Mouse (Mus musculus) R1 (cell line): Measurements from ENCODE around the gene Prkci.

Experiments used
- DNase-seq: peaks from one replicate; pipeline ENCODE4 v3.0.0-alpha.2; 2018; ENCODE audit warnings: low read depth, low spot score

Gene Prkci

GRCm38 (mm10) chr3:30995283-30995898, at the start of gene Prkci:
Gene Prkci, plus strand, starts transcription at chr3:30995747.
- peak; percentile 98 for DNase-seq

- DNase-seq: no peak
Observed at GRCm38 (mm10) chr3:30951652-30952051, 43.9 kb upstream of the Prkci start.

DNA sequence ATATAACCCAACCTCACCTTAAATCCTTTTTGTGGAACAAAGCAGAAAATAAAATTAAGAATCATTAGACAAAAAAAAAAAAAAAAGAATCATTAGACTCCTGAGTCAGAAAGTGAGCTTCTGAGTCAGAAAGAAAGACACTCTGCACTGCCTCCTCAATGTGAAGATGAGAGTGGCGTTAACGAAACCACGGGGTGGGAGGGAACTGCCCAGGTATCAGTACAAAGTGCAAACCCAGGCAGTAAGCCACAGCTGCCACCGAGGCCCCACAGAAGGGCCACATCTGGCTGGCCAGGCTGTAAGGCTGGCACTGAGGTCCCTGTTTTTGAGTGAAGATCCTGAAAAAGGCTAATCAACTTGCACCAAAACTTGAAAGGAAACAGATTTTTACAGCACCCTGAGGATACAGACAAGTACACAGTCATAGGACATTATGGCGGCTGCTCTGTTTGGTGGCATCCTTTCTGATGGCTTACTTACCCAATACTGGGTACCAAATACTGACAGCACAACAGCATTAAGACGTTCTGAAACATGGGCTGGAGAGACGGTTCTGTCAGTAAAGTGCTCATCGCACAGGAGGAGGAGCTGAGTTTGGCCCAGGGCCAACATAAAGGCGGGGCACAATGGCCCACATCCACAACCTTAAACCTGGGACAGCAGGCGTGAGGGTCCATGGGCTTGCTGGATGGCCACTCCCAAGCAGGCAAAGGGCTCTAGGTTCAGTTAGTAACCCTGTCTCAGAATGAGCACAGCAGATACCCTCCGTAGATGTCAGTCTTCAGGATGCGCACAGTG, 43.1 kb upstream of the Prkci start:
- peak; percentile 34 for DNase-seq

GRCm38 (mm10) chr3:30956327-30956726, 39.2 kb upstream of the Prkci start:
- DNase-seq: no peak

DNA sequence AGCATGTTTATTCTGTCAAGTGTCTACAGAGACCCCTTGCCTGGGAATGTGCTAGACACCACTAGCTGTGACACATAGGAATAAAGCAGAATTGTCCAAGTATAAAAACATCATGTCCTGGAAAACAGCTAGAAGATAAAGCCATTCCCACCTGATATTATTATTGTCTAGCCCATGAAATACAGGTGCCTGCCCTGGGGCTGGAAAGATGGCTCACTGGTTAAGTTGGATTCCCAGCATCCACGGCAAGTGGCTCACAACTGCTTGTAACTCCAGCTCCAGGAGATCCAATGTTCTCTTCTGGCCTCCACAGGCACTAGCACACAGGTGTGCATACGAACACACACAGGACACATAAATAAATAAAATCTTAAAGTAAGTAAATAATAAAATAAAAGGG, 36.8 kb upstream of the Prkci start:
- no peak for DNase-seq

- no peak for DNase-seq
Observed at GRCm38 (mm10) chr3:30959868-30960831, 35.4 kb upstream of the Prkci start.

GRCm38 (mm10) chr3:30963100-30963499, 32.4 kb upstream of the Prkci start:
- DNase-seq: peak; percentile 46

GRCm38 (mm10) chr3:30964216-30964615, 31.3 kb upstream of the Prkci start:
- DNase-seq: no peak

GRCm38 (mm10) chr3:30965644-30966043, 29.9 kb upstream of the Prkci start:
- no peak for DNase-seq

GRCm38 (mm10) chr3:30968531-30969092, 26.9 kb upstream of the Prkci start:
- peak; percentile 71 for DNase-seq

GRCm38 (mm10) chr3:30969104-30969581, 26.4 kb upstream of the Prkci start, which contains the start of gene Phc3:
Gene Phc3, minus strand, starts transcription at chr3:30969415.
- peak; percentile 98 for DNase-seq

DNA sequence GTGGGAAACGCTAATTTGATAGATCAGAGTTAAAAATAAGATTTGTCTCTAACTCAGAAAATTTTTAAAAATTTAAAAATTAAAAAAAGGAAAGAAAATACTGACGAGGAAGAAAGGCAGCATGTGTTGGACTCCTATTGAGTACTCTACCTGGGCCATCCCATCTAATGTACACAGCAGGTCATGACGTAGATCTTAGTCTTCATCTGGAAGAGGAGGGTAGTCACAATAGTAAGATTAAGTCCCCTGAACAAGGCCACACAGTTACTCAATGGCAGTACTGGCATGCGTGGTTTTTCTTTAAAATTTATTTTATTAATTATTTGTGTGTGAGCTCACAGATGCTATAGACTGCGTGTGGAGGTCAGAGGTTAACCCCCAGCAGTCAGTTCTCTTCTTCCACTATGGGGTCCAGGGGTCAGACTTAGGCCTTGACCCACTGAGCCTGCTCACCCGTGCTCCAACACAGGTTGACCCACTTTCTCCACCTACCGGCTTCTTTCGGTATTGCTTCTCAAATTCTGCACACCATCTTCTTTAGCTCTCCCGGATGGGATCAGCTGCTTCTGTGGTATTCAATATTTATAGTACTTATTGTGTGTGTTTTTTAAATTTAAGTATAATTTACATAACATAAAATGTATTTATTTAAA, 20.3 kb upstream of the Prkci start:
- peak; percentile 84 for DNase-seq

DNA sequence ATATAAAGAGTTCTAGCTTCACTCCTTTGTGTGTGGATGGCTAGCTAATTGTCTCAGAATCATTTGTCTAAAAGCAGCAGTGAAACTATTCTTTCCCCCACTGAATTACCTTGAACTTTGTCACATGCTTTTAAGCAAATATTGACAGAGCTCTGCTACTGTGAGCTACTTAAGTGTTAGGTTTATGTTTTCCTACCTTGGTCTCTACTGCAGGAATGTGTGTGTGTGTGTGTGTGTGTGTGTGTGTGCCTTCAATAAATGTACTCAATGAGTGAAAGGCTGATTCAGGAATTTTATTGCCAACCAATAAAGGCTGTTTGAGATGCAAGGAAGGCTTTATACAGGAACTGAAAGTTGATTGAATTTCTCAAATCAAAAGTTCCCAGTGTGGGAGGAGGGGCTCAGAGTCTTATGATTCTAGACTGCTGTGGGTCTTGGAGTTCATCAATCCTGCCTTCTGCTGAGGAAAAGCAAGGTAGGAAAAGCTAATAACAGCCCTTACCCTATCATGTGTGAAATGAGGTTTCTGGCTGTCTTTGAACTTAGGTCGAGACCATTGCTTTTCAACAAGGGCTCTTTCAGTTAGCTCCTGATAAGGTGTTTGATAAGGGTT, 18.4 kb upstream of the Prkci start:
- DNase-seq: no peak

DNA sequence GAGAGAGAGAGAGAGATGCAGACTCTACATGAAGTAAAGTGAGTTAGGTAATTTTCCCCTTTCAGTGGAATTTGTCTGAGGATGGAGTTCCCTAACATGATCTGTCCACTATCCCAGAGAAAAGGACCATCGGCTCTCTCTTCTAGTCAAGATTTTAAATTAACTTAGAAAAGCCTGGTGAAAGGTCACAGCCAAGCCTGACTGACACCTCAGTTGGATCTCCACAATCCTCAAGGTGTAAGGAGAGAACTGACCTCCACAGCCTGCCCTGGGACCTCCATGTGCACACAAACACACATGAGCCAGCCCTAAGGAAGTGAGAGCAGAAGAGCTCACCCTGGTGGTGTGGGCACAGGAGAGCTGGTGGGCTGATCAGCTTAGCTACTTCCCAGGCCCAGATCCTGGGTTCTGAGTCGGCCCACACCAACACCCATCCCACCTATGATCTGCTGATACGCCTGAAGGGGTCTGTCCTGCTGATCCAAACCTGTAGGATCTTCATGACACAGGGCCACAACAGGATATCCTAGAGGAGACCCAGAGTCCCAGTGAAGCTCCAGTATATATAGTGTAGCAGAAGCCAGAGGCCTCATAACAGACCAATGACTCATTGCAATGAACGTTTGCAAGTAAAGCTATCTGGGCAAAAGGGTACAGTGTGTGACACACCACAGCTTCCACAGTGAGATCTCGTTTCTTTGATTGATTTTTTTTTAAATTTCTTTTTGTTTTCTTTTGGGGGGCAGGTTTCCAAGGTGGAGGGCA, 13.7 kb upstream of the Prkci start:
- DNase-seq: no peak

DNA sequence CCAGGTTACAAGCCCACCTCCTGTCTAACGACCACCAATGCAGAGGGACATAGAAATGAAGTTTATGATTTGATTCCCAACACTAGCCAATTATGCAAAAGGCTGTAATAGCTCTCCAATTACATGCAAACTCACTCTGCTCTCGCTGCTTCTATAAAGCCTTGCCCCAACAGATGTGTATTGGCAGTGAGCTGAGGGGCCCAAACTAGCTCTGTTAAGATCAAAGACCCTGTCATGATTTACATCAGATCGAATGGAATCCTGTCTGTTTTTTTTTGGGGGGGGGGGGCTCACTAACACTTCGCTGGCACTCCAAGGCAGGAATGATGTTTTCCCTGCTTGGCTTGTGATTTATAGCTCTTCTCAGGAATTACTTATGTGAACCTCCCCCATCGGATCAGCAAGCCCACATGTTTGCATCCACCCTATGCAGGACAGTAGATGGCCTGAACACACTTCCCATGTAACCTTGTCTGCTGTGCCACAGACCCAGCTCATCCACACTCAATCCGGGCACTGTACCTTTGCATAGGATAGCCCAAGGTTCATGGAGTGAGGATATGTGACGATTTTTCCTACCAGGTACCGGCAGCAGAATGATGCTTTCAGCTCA, 12.5 kb upstream of the Prkci start:
- no peak for DNase-seq

DNA sequence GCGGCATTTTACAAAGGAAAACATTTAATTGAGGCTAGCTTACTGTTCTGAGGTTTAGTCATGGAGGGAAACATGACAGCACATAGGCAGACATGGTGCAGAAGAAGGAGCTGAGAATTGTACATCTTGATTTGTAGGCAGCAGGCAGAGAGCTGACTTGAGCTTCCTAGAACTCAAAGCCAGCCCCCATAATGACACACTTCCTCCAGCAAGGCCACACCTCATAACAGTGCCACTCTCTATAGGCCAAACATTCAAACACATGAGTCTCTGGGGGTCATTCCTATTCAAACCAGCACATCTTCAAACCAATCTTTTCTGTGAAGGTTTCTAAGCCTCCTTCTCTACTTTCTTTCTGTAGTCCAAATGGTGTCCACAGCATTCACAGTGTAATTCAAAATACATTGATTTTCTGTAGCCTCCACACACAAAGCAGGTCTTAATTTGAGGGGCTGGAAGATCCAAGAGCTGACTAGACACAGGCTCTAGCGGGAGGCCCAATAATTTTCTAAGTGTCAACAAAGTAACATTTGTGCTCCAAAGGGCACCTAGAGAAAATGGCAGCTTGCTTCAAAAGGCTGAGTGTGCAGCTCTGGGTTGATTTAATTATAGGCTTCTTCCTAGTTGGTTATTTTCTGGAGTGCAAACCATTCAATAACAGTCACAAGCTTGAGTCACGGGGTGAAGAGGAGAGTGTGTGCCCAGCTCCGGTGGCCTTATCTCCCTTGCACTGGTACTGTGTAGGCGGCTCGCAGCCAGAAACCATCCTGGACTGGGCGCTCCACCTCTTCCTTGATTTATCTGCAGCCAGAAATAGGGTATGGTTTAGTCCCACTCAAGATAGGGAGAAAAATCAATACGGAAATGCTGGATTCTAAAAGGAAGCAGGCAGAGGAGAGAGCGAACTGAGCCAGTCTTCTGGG, 7.9 kb upstream of the Prkci start:
- no peak for DNase-seq

DNA sequence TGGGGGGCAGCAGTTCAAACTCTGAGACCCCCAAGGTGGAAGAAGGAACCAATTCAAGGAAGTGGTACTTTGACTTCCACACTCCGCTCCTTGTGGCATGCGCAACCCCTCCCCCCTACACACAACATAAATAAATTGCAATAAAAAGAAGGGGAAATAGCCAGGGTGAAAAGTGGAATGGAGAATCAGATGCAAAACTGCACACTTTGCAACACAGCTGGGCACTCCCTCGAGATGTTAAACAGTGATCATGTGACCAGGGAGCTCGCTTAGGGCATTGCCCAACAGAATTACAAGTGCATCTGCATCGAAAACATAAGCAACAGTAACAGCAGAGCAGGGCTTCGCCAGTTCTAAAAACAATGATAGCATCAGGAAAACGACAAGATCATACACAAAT, 3.4 kb upstream of the Prkci start:
- DNase-seq: no peak

DNA sequence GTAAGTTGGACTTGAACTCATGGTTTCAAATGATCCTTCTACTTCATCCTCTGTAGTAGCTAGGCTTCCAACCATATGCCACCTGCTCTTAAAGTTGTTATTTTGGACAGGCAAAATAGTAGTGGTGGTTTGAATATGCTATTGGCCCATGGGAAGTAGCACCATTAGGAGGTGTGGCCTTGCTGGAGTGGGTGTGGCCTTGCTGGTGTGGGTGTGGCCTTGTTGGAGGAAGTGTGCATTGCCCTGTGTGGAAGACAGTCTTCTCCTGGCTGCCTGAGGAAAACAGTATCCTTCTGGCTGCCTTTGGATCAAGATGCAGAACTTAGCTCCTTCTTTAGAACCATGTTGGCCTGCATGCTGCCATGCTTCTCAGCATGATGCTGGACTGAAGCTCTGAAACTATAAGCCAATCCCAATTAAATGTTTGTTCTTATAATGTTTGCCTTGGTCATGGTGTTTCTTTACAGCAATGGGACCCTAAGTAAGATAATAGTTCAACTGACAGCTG, 2.4 kb upstream of the Prkci start:
- DNase-seq: peak; percentile 82
